ENCODE assay signal across 9 mouse cellular contexts in the genomic region with DNA sequence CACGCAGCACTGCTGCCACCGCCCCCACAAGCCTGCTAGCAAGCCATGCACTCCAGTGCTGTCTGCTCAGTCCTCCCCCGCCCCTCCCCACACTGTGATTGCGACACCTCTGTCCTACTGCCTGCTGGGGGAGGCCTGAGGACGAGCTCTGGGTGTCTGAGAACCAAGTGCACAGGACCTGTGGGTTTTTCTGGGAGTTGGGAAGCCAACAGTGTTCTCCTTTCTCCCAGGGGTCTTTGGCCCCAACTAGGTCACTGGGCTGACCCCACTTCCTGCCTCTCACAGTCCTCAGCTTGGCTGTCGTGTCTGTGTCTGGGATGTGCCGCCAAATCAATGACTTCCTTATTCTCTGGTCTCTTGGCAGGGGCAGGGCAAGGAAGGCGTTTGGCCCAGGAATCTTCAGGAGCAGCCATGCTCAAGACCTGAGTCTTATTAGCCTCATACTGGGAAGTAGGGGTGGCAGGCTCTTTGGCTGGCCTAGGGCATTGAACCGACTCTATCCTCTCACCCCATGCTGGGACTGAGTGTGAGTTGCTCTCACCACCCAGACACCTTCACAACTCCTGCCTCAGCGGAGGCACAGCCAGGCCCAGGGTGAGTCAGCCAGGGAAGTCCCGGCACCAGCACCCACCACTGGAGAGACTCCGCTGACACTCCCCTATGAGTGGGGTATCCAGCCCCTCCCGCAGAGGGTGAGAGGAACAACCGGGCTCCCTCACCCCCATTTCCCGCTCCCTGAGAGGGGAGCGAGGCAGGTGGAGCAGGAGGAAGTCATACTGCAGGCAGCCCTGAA. TPM values are rescaled to one million over a fixed set of nuclear protein-coding genes. Genes with fewer than 3 reads are reported as not detected.
DNase-seq lines count a peak whose midpoint lies in the region; ATAC-seq lines count a peak whose summit lies in the region.
"Had no signal": no experiment of that assay in that cellular context is flagged by ENCODE, and none has a peak within 500 bp of the region (broad histone marks: within the 10 kb centered on the region; RNA-seq: fewer than 3 reads in every experiment).

No protein-coding gene starts in this region.

- peak; percentile 40 for DNase-seq in embryo, embryonic 10 days (ENCODE audit: low spot score)
- no peak for DNase-seq in embryo, embryonic 11 days
- peak; percentile 61 for DNase-seq in ovary, adult 18-20 months (ENCODE audit: low spot score)
- no peak for DNase-seq in ovary, postnatal 14 days (ENCODE audit: low spot score)
- DNase-seq in cerebellum, postnatal 10 days, result no peak
- DNase-seq in thymus, postnatal 36 days, result no peak

- ATAC-seq in intestine, embryonic 15.5 days, result peak; percentile 52

- H3K27me3 ChIP-seq in intestine, embryonic 15.5 days (replicated peaks), result no peaks in the 10 kb centered on the region

- H3K4me3 ChIP-seq in intestine, embryonic 15.5 days (replicated peaks), result no peak overlapping the region
- no peak overlapping the region for H3K4me3 ChIP-seq in macrophage (ENCODE audit: inconsistent target)
- H3K4me3 ChIP-seq: limb, embryonic 13.5 days had no signal

- H3K27ac ChIP-seq in intestine, embryonic 15.5 days, result peak overlapping the region; percentile 25; the same call in 1 of the 2 replicates
- peak overlapping the region; percentile 74 for H3K27ac ChIP-seq in macrophage
- H3K27ac ChIP-seq: limb, embryonic 13.5 days had no signal

- no peaks in the 10 kb centered on the region for H3K9me3 ChIP-seq in intestine, embryonic 15.5 days
- H3K9me3 ChIP-seq: limb, embryonic 13.5 days had no signal

- H3K79me2 ChIP-seq in macrophage (ENCODE audit: inconsistent target), result no peaks in the 10 kb centered on the region; the same call in 1 of the 2 replicates

- no peak overlapping the region for H3K4me2 ChIP-seq in intestine, embryonic 15.5 days (replicated peaks)
- H3K4me2 ChIP-seq: limb, embryonic 13.5 days had no signal

- no peaks in the 10 kb centered on the region for H3K36me3 ChIP-seq in intestine, embryonic 15.5 days
- no peaks in the 10 kb centered on the region for H3K36me3 ChIP-seq in macrophage (ENCODE audit: inconsistent target)
- H3K36me3 ChIP-seq: limb, embryonic 13.5 days had no signal

- 55% methylated on average over 16 of the region's 16 CpGs for WGBS in intestine, embryonic 15.5 days
- 36% methylated on average over 15 of the region's 16 CpGs for WGBS in macrophage (ENCODE audit: missing documents)

- H3K4me1 ChIP-seq in intestine, embryonic 15.5 days (replicated peaks), result peaks cover 74% of the 10 kb centered on the region

- H3K9ac ChIP-seq in intestine, embryonic 15.5 days, result no peak overlapping the region
- H3K9ac ChIP-seq: limb, embryonic 13.5 days had no signal

RNA-seq across cellular contexts. Expression of gene Dagla, which starts 14.3 kb away (rescaled TPM):
- polyA plus RNA-seq in intestine, embryonic 15.5 days (2015; fragmentation: Nextera tagmentation; extraction: Ambion mirVana), result 3.5 and 3.6 TPM in 2 replicates
- total RNA-seq in macrophage (2018; cell fraction: chromatin; rRNA removed), result 10 to 100 TPM in 5 of 26 experiments, 1 to 10 TPM in 20, under 1 TPM in 1; 0.73 to 13.8 (median 5.4) TPM
- 1 to 10 TPM; 1.4 to 6.8 (median 3.3) TPM for total RNA-seq in macrophage (2018; cell fraction: cytosol; rRNA removed)
- 10 to 100 TPM in 2 of 26 experiments, 1 to 10 TPM in 24; 1.6 to 10.7 (median 4.1) TPM for total RNA-seq in macrophage (2018; cell fraction: nucleus; rRNA removed)
- polyA plus RNA-seq in macrophage (2018), result 2.2 to 3.9 TPM (median 2.9 TPM) in 3 replicates

RNA-seq across cellular contexts. Expression of gene Myrf, which starts 49.8 kb away (rescaled TPM):
- 12.0 and 14.4 TPM in 2 replicates for polyA plus RNA-seq in intestine, embryonic 15.5 days (2015; fragmentation: Nextera tagmentation; extraction: Ambion mirVana)
- 1 to 10 TPM in 11 of 26 experiments, under 1 TPM in 11, not detected in 4; 0.18 to 3.1 (median 0.97) TPM for total RNA-seq in macrophage (2018; cell fraction: chromatin; rRNA removed)
- total RNA-seq in macrophage (2018; cell fraction: cytosol; rRNA removed), result 1 to 10 TPM in 8 of 26 experiments, under 1 TPM in 18; 0.09 to 2.9 (median 0.54) TPM
- 1 to 10 TPM in 5 of 26 experiments, under 1 TPM in 18, not detected in 3; 0.12 to 2.7 (median 0.64) TPM for total RNA-seq in macrophage (2018; cell fraction: nucleus; rRNA removed)
- 0.08 to 0.37 TPM (median 0.17 TPM) in 3 replicates for polyA plus RNA-seq in macrophage (2018)

Comparison
In these comparisons a context has a peak if more than half of its experiments do, and no peak if none do; other contexts are left out.
1. DNase-seq: peak in embryo, embryonic 10 days (single experiment) and ovary, adult 18-20 months (single experiment); none in embryo, embryonic 11 days (single experiment), ovary, postnatal 14 days (single experiment), cerebellum, postnatal 10 days (0 of 2) and thymus, postnatal 36 days (0 of 2).